Mouse (Mus musculus): ENCODE data around the gene Acoxl. TPM values are rescaled to one million over a fixed set of nuclear protein-coding genes. Genes with fewer than 3 reads are reported as not detected.

Gene Acoxl
- total RNA-seq, 2 experiments from 2014 or later, result 0.21 to 0.47 TPM

GRCm38 (mm10) chr2:128169486-128169885 is 330.8 kb downstream of the Acoxl start:
- DNase-seq (ENCODE audit: low spot score in 2 of 2), result no peak

- DNase-seq (ENCODE audit: low spot score in 2 of 2), result no peak
Measured at GRCm38 (mm10) chr2:128169972-128170371, 331.3 kb downstream of the Acoxl start.

GRCm38 (mm10) chr2:128170614-128171013 is 331.9 kb downstream of the Acoxl start:
- DNase-seq (ENCODE audit: low spot score in 2 of 2), result no peak

- DNase-seq (ENCODE audit: low spot score in 2 of 2), result no peak
Measured at GRCm38 (mm10) chr2:128172266-128172665, 333.6 kb downstream of the Acoxl start.

Small RNAs within 50 kb of the gene (microRNA-seq; reads per million reads assigned to microRNA genes)
- not detected for gene Gm22411

Other genes starting within 250 kb of the Acoxl start
- 10 to 100 TPM; 15.9 to 17.6 TPM for gene Mal, start 182.2 kb upstream of the Acoxl start, total RNA-seq (2021)
- gene Mall, start 108.9 kb upstream of the Acoxl start, total RNA-seq (2021), result 10 to 100 TPM; 10.5 to 11.0 TPM
- gene Nphp1, start 50.0 kb upstream of the Acoxl start, total RNA-seq (2021), result 10 to 100 TPM; 13.4 to 13.8 TPM
- gene Mtln, start 46.4 kb upstream of the Acoxl start, total RNA-seq (2021), result 10 to 100 TPM; 43.9 to 48.3 TPM
- 10 to 100 TPM; 10.1 to 10.6 TPM for gene Bub1, start 7.0 kb upstream of the Acoxl start, total RNA-seq (2021)

Data from gastrocnemius, postnatal 4 days (tissue).